Mouse (Mus musculus) CH12.LX (cell line): ENCODE data around the gene Ssbp3. TPM values are rescaled to one million over a fixed set of nuclear protein-coding genes. Genes with fewer than 3 reads are reported as not detected.
A peak's percentile ranks its signal among the peaks of the same experiment; 100 is the strongest.

Experiments
- DNase-seq: peaks from one replicate; pipeline ENCODE4 v3.0.0-alpha.2; 2013; ENCODE audit errors: extremely low read depth
- H3K27ac ChIP-seq: 2 replicates; pipeline ENCODE4 v1.5.1; 2012; ENCODE audit warnings: low read depth, mild to moderate bottlenecking, control low read depth, moderate library complexity; ENCODE audit not compliant: insufficient read depth
- H3K27me3 ChIP-seq: replicated peaks from 2 replicates; pipeline ENCODE3; 2012; ENCODE audit warnings: inconsistent platforms
- H3K36me3 ChIP-seq, 2 experiments: replicated peaks in 1 of 2; 2 replicates each; pipeline versions ENCODE3 to v1.6.1; 2012; ENCODE audit warnings: inconsistent platforms in 1 of 2, low read length in 1 of 2, mild to moderate bottlenecking in 1 of 2, mixed read lengths in 1 of 2, moderate library complexity in 1 of 2; ENCODE audit not compliant: control insufficient read depth in 1 of 2, insufficient read depth in 1 of 2
- H3K4me1 ChIP-seq, 2 experiments: 2 replicates each; pipeline ENCODE4 v1.6.1; 2012; ENCODE audit warnings: inconsistent platforms in 1 of 2, moderate library complexity in 1 of 2; ENCODE audit not compliant: insufficient read depth in 2 of 2, control insufficient read depth in 1 of 2
- H3K4me2 ChIP-seq: 2 replicates; pipeline ENCODE4 v1.6.1; 2012; ENCODE audit warnings: low read depth, mild to moderate bottlenecking, control low read depth; ENCODE audit not compliant: poor library complexity, insufficient read depth, severe bottlenecking
- H3K4me3 ChIP-seq, 3 experiments: fragments of 150-350 bp in 1 of 3; sonication (generic) in 1 of 3; replicated peaks in 1 of 3; 2 replicates each; pipeline versions ENCODE3 to v1.5.1; 2011 to 2012; ENCODE audit warnings: low read depth in 2 of 3, low read length in 2 of 3, mild to moderate bottlenecking in 2 of 3, moderate library complexity in 2 of 3, control low read depth in 1 of 3, improper control_type of control experiment in 1 of 3, inconsistent platforms in 1 of 3, mixed read lengths in 1 of 3; ENCODE audit not compliant: poor library complexity in 1 of 3
- H3K79me2 ChIP-seq: replicated peaks from 2 replicates; pipeline ENCODE4 v1.6.1; 2012; ENCODE audit warnings: mild to moderate bottlenecking, moderate library complexity; ENCODE audit not compliant: control insufficient read depth, poor library complexity, insufficient read depth, severe bottlenecking; ENCODE audit errors: extremely low read depth
- H3K9ac ChIP-seq: 2 replicates; pipeline ENCODE4 v1.6.1; 2012; ENCODE audit warnings: low read depth, mild to moderate bottlenecking, control low read depth, moderate library complexity; ENCODE audit not compliant: insufficient read depth
- H3K9me3 ChIP-seq: replicated peaks from 2 replicates; pipeline ENCODE3; 2012; ENCODE audit warnings: low read length, inconsistent platforms, mixed read lengths
- BHLHE40 ChIP-seq: IDR thresholded peaks from 2 replicates; pipeline ENCODE4 v1.6.1; 2011; ENCODE audit warnings: mild to moderate bottlenecking, low read depth, low read length, improper control_type of control experiment
- CHD1 ChIP-seq: IDR thresholded peaks from 2 replicates; pipeline ENCODE4 v1.6.1; 2012; ENCODE audit warnings: low read depth, low read length, improper control_type of control experiment, inconsistent platforms
- CHD2 ChIP-seq: IDR thresholded peaks from 2 replicates; pipeline ENCODE4 v1.6.1; 2011; ENCODE audit warnings: low read length, improper control_type of control experiment
- CTCF ChIP-seq, 2 experiments: IDR thresholded peaks in 1 of 2; conservative IDR thresholded peaks in 1 of 2; 2 replicates each; pipeline ENCODE4 v1.5.1; 2011 to 2012; ENCODE audit warnings: low read depth in 2 of 2, low read length in 2 of 2, improper control_type of control experiment in 1 of 2, inconsistent platforms in 1 of 2, mild to moderate bottlenecking in 1 of 2, moderate library complexity in 1 of 2
- E2F4 ChIP-seq: IDR thresholded peaks from 2 replicates; pipeline ENCODE4 v1.6.1; 2011; ENCODE audit warnings: low read depth, low read length, improper control_type of control experiment; ENCODE audit not compliant: insufficient replicate concordance
- ELF1 ChIP-seq: IDR thresholded peaks from 2 replicates; pipeline ENCODE4 v1.6.1; 2014; ENCODE audit warnings: low read depth, mild to moderate bottlenecking, inconsistent platforms, low read length, improper control_type of control experiment
- EP300 ChIP-seq: IDR thresholded peaks from 2 replicates; pipeline ENCODE4 v1.6.1; 2011; ENCODE audit warnings: low read length, improper control_type of control experiment
- ETS1 ChIP-seq: conservative IDR thresholded peaks from 2 replicates; pipeline ENCODE4 v1.6.1; 2012; ENCODE audit warnings: low read depth, mild to moderate bottlenecking, inconsistent platforms, low read length, improper control_type of control experiment, moderate library complexity
- GABPA ChIP-seq: IDR thresholded peaks from 2 replicates; pipeline ENCODE4 v1.6.1; 2012; ENCODE audit warnings: low read depth, low read length, improper control_type of control experiment, inconsistent platforms; ENCODE audit not compliant: insufficient replicate concordance
- HCFC1 ChIP-seq: IDR thresholded peaks from 2 replicates; pipeline ENCODE4 v1.6.1; 2012; ENCODE audit warnings: low read depth, mild to moderate bottlenecking, inconsistent platforms, low read length, improper control_type of control experiment
- IRF4 ChIP-seq: IDR thresholded peaks from 2 replicates; pipeline ENCODE4 v1.6.1; 2014; ENCODE audit warnings: low read depth, mild to moderate bottlenecking, inconsistent platforms, low read length, improper control_type of control experiment
- JUN ChIP-seq: IDR thresholded peaks from 2 replicates; pipeline ENCODE4 v1.6.1; 2011; ENCODE audit warnings: low read depth, mild to moderate bottlenecking, low read length, improper control_type of control experiment, moderate library complexity; ENCODE audit not compliant: insufficient read depth
- JUND ChIP-seq: conservative IDR thresholded peaks from 2 replicates; pipeline ENCODE4 v1.6.1; 2011; ENCODE audit warnings: low read depth, low read length, improper control_type of control experiment
- KAT2A ChIP-seq: IDR thresholded peaks from 2 replicates; pipeline ENCODE4 v1.6.1; 2012; ENCODE audit warnings: low read length, improper control_type of control experiment, inconsistent platforms; ENCODE audit not compliant: insufficient replicate concordance
- MAFK ChIP-seq: IDR thresholded peaks from 2 replicates; pipeline ENCODE4 v1.6.1; 2011; ENCODE audit warnings: low read length, improper control_type of control experiment; ENCODE audit not compliant: insufficient replicate concordance
- MAX ChIP-seq: IDR thresholded peaks from 2 replicates; pipeline ENCODE4 v1.6.1; 2011; ENCODE audit warnings: low read length, improper control_type of control experiment
- MAZ ChIP-seq: IDR thresholded peaks from 2 replicates; pipeline ENCODE4 v1.6.1; 2012; ENCODE audit warnings: low read depth, mild to moderate bottlenecking, inconsistent platforms, low read length, improper control_type of control experiment, moderate library complexity
- MEF2A ChIP-seq: IDR thresholded peaks from 2 replicates; pipeline ENCODE4 v1.6.1; 2014; ENCODE audit warnings: low read depth, mild to moderate bottlenecking, inconsistent platforms, low read length, improper control_type of control experiment, borderline replicate concordance
- MXI1 ChIP-seq: IDR thresholded peaks from 2 replicates; pipeline ENCODE4 v1.6.1; 2011; ENCODE audit warnings: mild to moderate bottlenecking, low read depth, low read length, improper control_type of control experiment
- MYC ChIP-seq: IDR thresholded peaks from 2 replicates; pipeline ENCODE4 v1.6.1; 2011; ENCODE audit warnings: low read depth, mild to moderate bottlenecking, improper control_type of control experiment, low read length
- NELFE ChIP-seq: IDR thresholded peaks from 2 replicates; pipeline ENCODE4 v1.6.1; 2011; ENCODE audit warnings: low read depth, low read length, improper control_type of control experiment
- NRF1 ChIP-seq: IDR thresholded peaks from 2 replicates; pipeline ENCODE4 v1.6.1; 2014; ENCODE audit warnings: low read depth, mild to moderate bottlenecking, inconsistent platforms, low read length, improper control_type of control experiment, moderate library complexity
- PAX5 ChIP-seq: IDR thresholded peaks from 2 replicates; pipeline ENCODE4 v1.6.1; 2012; ENCODE audit warnings: low read length, inconsistent platforms, mixed read lengths
- POLR2A ChIP-seq: IDR thresholded peaks from 2 replicates; pipeline ENCODE4 v1.6.1; 2011; ENCODE audit warnings: low read depth, mild to moderate bottlenecking, improper control_type of control experiment, low read length
- POLR2AphosphoS2 ChIP-seq: IDR thresholded peaks from 2 replicates; pipeline ENCODE4 v1.6.1; 2011; ENCODE audit warnings: low read depth, low read length, improper control_type of control experiment
- RAD21 ChIP-seq: IDR thresholded peaks from 2 replicates; pipeline ENCODE4 v1.6.1; 2011; ENCODE audit warnings: low read depth, mild to moderate bottlenecking, low read length, improper control_type of control experiment, moderate library complexity
- RCOR1 ChIP-seq: conservative IDR thresholded peaks from 2 replicates; pipeline ENCODE4 v1.6.1; 2012; ENCODE audit warnings: low read depth, mild to moderate bottlenecking, inconsistent platforms, low read length, improper control_type of control experiment
- SIN3A ChIP-seq: IDR thresholded peaks from 2 replicates; pipeline ENCODE4 v1.6.1; 2012; ENCODE audit warnings: low read length, improper control_type of control experiment, inconsistent platforms
- SMC3 ChIP-seq: IDR thresholded peaks from 2 replicates; pipeline ENCODE4 v1.6.1; 2011; ENCODE audit warnings: low read depth, low read length, improper control_type of control experiment
- TBP ChIP-seq: conservative IDR thresholded peaks from 2 replicates; pipeline ENCODE4 v1.6.1; 2011; ENCODE audit warnings: low read depth, low read length, improper control_type of control experiment
- TCF12 ChIP-seq: IDR thresholded peaks from 2 replicates; pipeline ENCODE4 v1.6.1; 2014; ENCODE audit warnings: low read depth, mild to moderate bottlenecking, inconsistent platforms, low read length, improper control_type of control experiment
- UBTF ChIP-seq: IDR thresholded peaks from 2 replicates; pipeline ENCODE4 v1.6.1; 2012; ENCODE audit warnings: low read depth, mild to moderate bottlenecking, inconsistent platforms, low read length, improper control_type of control experiment, moderate library complexity
- USF1 ChIP-seq: IDR thresholded peaks from 2 replicates; pipeline ENCODE4 v1.6.1; 2014; ENCODE audit warnings: low read depth, mild to moderate bottlenecking, inconsistent platforms, low read length, improper control_type of control experiment
- USF2 ChIP-seq: conservative IDR thresholded peaks from 2 replicates; pipeline ENCODE4 v1.6.1; 2011; ENCODE audit warnings: low read depth, low read length, improper control_type of control experiment
- ZC3H11A ChIP-seq: IDR thresholded peaks from 2 replicates; pipeline ENCODE4 v1.6.1; 2012; ENCODE audit warnings: low read depth, mild to moderate bottlenecking, inconsistent platforms, low read length, improper control_type of control experiment
- ZKSCAN1 ChIP-seq: IDR thresholded peaks from 2 replicates; pipeline ENCODE4 v1.6.1; 2012; ENCODE audit warnings: low read depth, inconsistent platforms, low read length, improper control_type of control experiment, borderline replicate concordance
- ZMIZ1 ChIP-seq: IDR thresholded peaks from 2 replicates; pipeline ENCODE4 v1.6.1; 2012; ENCODE audit warnings: low read depth, mild to moderate bottlenecking, inconsistent platforms, low read length, improper control_type of control experiment
- ZNF384 ChIP-seq: IDR thresholded peaks from 2 replicates; pipeline ENCODE4 v1.6.1; 2012; ENCODE audit warnings: low read depth, low read length, improper control_type of control experiment, inconsistent platforms
- dilution Hi-C: fragments of 300-500 bp; cut with MboI; formaldehyde crosslinking; loops from 2 replicates; pipeline ENCODE4 v1.14.3; 2020; ENCODE audit warnings: low sequenced_read_pairs; ENCODE audit not compliant: extremely low pct_unique_long_range_greater_than_20kb, extremely low pct_ligation_motif_present
- in situ Hi-C: fragments of 300-500 bp; cut with MboI; formaldehyde crosslinking; loops from 3 replicates; pipeline ENCODE4 v1.14.3; 2019; ENCODE audit warnings: low sequenced_read_pairs, low pct_ligation_motif_present, low pct_unique_long_range_greater_than_20kb, mixed read lengths
- polyA plus RNA-seq: library from polyadenylated mRNA; unstranded; fragments of >175 nt; gene quantifications from 2 replicates; pipeline ENCODE4 v1.2.1, GENCODE M21; 2012; ENCODE audit warnings: low read depth; ENCODE audit not compliant: insufficient read length
- total RNA-seq, 2 experiments: library from RNA; depleted of rRNA; stranded (reverse); fragments of 300-350 nt in 1 of 2; fragments of >200 nt in 1 of 2; gene quantifications; 2 replicates each; pipeline ENCODE4 v1.2.3; 2012 to 2014

The Ssbp3 gene
- total and polyA plus RNA-seq, 3 experiments = 32.4 to 129 (median 76.5) TPM

DNA sequence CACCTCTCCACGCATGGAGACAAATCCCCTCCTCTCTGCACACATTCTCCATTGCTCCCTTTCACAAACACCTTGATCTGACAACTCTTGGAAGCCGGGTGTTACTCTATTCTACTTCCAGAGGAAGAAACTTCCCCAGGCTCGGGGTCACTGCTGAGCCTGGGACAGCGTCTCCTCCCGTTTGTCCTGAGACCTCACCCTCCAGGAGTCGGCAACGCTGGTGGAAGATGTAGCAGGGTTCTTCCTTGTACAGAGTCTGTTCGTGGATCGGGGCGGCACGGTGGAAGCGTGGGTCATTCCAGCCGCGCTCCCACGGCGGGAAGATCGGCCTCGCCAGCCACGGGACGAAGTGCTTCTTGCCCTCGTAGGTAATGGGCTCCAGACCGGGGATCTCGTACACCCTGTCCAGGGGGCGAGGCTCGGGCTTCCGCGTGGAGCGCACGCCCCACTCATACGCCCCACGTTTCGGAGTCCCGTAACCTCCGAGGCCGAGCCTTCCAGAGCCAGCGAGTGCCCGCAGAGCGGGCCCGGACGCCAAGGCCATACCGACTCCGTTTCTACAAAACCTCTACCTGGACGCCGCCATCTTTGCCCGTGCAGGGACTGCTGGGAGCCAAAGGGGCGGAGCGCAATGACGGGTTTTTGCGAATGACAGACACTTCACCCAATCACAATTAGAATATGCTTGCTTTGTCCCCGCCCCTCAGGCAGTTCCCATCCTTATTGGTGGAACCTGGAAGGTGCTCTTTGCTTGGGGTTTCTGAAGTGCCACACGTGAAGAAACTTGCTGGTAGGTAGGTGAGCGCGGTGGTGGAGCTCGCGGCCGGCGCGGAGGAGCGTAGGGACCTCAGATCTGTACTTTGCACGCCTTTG is 156.0 kb downstream of the Ssbp3 start, which contains the start of the genes Mrpl37 and Cyb5rl:
Mrpl37 (minus strand) TSS at position 617 of the 873 bp plus-strand sequence.
Cyb5rl (plus strand) TSS at position 737 of the 873 bp plus-strand sequence.
- H3K9ac ChIP-seq = peak within 1 kb of the TSS; percentile 83
- in situ Hi-C loops = no loop called here
- peak within 1 kb of the TSS; percentile 83 for H3K4me2 ChIP-seq
- peaks cover 10 to 36% of the 10 kb centered on the region in 2 experiments for H3K4me1 ChIP-seq
- H3K79me2 ChIP-seq = peaks cover 10% of the 10 kb centered on the region
- no peaks in the 10 kb centered on the region for H3K27me3 ChIP-seq
- DNase-seq = peak; percentile 98
- no peaks in the 10 kb centered on the region for H3K9me3 ChIP-seq
- TF ChIP-seq TCF12 (peak; percentile 88), MEF2A (0 out of 2 replicates have a peak, but pooled peaks have one; percentile 15), MAZ (no peak), UBTF (no peak), USF2 (no peak), MAFK (no peak), JUND (no peak), RAD21 (no peak), CHD2 (peak; percentile 93), GABPA (no peak; the same call in 1 of the 2 replicates), SMC3 (no peak), MXI1 (peak; percentile 95), ZC3H11A (no peak), MAX (peak; percentile 58), POLR2AphosphoS2 (peak; percentile 78; the same call in 1 of the 2 replicates), BHLHE40 (peak; percentile 81), ZMIZ1 (peak; percentile 86), ETS1 (no peak), JUN (no peak), CHD1 (no peak), EP300 (no peak), ELF1 (peak; percentile 57; the same call in 1 of the 2 replicates), POLR2A (peak; percentile 93), NELFE (peak; percentile 93), ZKSCAN1 (no peak), IRF4 (peak; percentile 9; the same call in 1 of the 2 replicates), SIN3A (peak; percentile 77), ZNF384 (no peak), E2F4 (no peak), TBP (peak; percentile 94), RCOR1 (no peak), CTCF (conservative IDR thresholded peaks at IDR 0.05 in 1 of 2, IDR thresholded peaks at IDR 0.05 in 1 of 2; ENCODE audit: low read depth in 2 of 2, low read length in 2 of 2) (no peak), NRF1 (peak; percentile 63), KAT2A (peak; percentile 76; the same call in 1 of the 2 replicates), HCFC1 (peak; percentile 87), MYC (peak; percentile 60), USF1 (no peak), PAX5 (no peak)
- TF ChIP-seq, all 38 proteins: peak for 18
- peaks cover 28 to 52% of the 10 kb centered on the region in 2 experiments for H3K36me3 ChIP-seq
- H3K4me3 ChIP-seq = peak within 1 kb of the TSS; percentile 81 to 92 (median 91)
- dilution Hi-C loops = no loop called here
- 0 out of 2 replicates have a peak within 1 kb of the TSS, but pooled peaks have one; percentile 15 for H3K27ac ChIP-seq
